Mouse (Mus musculus): ENCODE results near the gene Hadh.

The Hadh gene

DNA sequence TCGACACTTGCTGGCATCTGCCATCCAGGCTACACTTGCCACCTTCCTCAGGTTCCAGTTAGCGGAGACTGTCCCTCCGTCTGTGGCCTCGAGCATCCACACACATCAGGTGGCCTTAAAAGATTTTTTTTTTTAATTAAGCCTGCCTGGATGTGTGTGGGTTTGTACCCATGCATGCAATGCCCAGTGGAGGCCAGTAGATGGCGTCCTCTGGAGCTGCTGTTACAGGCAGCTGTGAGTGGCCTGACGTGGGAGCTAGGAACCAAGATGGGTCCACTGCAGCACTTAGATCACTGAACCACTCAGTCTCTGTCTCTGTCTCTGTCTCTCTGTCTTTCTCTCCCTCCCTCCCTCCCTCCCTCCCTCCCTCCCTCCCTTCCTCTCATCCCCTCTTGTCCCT lies 43.8 kb downstream of the Hadh start:
- no peak for DNase-seq (ENCODE audit: inconsistent age in 2 of 2, low spot score in 1 of 2)

GRCm38 (mm10) chr3:131218636-131219390 lies 53.1 kb downstream of the Hadh start:
- DNase-seq (ENCODE audit: inconsistent age in 2 of 2, low spot score in 1 of 2), result no peak

- DNase-seq (ENCODE audit: inconsistent age in 2 of 2, low spot score in 1 of 2), result peak; percentile 52 to 83
Observed at GRCm38 (mm10) chr3:131214841-131215240, 57.1 kb downstream of the Hadh start.

- DNase-seq (ENCODE audit: inconsistent age in 2 of 2, low spot score in 1 of 2), result no peak
Observed at GRCm38 (mm10) chr3:131214060-131214658, 57.7 kb downstream of the Hadh start.

GRCm38 (mm10) chr3:131212200-131212599 lies 59.7 kb downstream of the Hadh start:
- no peak for DNase-seq (ENCODE audit: inconsistent age in 2 of 2, low spot score in 1 of 2)

DNA sequence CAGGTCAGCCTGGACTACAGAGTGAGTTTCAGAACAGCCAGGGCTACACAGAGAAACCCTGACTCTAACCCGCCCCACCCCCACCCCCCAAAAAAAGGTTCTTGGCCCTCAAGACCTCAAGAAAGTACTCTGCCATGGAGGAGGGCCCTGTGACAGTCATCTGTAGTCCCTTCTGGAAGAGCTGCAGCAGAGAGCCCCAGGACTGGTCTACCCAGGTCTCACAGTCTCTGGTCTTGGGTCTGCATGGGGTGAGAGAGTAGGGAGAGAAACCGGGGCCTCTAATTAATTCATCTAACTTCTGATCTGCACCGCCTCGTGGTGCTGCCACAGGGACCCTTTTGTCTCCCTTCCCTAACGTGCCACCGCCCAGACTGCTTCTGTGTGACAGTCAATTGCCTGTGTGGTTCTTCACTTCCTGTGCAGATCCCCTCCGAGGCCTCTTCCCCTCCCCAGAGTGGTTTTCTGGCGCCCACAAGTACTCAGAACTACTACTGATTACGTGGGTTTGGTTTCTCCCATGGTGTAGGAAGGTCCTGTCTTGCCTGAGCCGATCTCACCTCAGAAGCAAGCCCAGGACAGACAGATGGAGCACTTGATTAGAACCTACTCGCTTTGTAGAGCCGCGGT lies 63.5 kb downstream of the Hadh start:
- no peak for DNase-seq (ENCODE audit: inconsistent age in 2 of 2, low spot score in 1 of 2)

- DNase-seq (ENCODE audit: inconsistent age in 2 of 2, low spot score in 1 of 2), result no peak
Observed at GRCm38 (mm10) chr3:131207846-131208245, 64.1 kb downstream of the Hadh start.

DNA sequence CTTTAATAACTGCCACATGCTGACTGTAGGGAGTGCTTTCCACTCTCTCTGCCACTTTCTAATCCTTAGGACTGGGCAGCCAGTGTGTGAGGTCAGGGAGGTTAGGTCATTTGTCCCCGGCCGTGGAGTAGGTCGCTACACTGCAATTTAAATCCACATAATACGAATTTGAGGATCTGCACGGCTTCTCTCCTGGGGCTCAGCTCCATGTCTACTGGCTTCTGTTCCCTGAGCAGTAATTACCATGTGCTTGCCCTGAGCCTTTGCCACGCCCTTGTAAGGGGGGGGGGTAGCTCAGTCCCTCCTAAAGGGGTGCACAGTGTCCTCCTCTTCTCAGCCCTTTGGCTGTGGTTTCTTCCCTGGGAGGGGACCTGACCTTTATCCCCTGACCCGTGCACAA lies 69.6 kb downstream of the Hadh start:
- no peak for DNase-seq (ENCODE audit: inconsistent age in 2 of 2, low spot score in 1 of 2)

DNA sequence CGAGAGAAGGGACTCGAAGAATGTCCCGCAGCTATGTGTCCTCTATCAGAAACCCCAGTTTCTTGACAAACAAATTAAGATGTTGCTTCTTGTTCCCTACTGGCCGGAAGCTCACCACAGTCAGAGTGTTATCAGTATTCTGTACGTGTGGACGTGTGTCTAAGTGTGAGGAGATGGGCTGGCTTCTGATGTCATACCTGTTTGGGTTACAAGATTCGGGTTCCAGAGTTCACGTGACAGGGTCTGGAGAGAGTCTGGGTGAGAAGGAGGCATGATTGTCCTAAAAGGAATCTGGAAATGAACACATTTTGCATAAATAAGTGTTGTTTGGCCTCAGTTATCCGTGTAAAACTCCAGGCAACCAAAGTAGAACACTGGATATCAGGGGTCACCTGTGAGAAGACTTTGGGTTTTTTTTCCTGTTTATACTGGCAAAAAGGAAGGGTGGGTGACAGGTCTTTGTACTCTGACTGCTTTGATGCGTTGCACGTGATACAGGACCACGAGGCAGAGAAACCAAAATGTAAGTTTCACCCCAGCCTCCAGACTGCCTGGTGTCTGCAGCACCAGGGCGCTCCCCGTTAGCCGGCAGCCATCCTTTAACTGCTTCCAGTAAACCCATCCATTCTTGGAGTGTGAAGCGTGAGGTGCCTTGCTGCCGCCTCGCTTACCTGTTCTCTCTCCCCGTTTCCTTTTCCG lies 72.2 kb downstream of the Hadh start:
- no peak for DNase-seq (ENCODE audit: inconsistent age in 2 of 2, low spot score in 1 of 2)

DNA sequence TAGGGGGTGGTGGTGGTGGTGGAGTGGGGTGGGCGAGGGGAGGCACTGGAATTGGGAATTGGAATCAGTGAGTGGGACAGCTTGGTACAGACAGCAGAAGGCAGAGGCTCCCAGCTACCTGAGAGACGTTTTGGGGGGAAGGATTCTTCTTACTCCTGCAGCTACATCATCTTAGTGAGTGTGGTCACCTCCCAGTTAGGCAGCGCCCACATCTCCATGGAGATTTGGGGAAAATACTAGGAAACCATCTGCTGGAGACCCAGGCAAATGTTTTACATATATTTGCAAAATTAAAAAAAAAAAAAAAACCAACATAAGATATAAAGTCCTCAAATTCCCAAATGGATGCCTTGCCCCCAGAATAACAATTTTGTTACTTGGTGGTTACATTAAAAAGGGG lies 72.9 kb downstream of the Hadh start:
- DNase-seq (ENCODE audit: inconsistent age in 2 of 2, low spot score in 1 of 2), result no peak

GRCm38 (mm10) chr3:131196507-131197019 lies 75.3 kb downstream of the Hadh start:
- no peak for DNase-seq (ENCODE audit: inconsistent age in 2 of 2, low spot score in 1 of 2)

DNA sequence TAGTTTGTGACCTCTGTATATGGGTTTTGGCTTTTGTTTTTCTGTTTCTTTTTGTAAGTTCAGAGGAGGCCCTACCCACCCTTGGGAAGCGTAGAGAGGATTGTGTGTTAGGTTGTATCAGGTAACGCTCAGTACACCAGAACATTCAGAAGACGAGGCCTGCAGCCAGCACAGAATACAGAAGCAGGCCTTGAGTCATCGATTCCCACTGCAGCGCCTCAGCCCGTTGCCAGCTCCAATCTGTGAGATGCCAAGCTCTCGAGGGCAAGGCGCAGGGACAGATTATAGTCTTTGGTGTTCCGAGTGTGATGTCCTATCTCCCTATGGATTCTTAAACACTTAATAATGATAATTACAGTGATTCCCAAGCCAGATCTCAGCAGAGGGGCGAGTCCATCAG lies 75.9 kb downstream of the Hadh start:
- no peak for DNase-seq (ENCODE audit: inconsistent age in 2 of 2, low spot score in 1 of 2)

DNA sequence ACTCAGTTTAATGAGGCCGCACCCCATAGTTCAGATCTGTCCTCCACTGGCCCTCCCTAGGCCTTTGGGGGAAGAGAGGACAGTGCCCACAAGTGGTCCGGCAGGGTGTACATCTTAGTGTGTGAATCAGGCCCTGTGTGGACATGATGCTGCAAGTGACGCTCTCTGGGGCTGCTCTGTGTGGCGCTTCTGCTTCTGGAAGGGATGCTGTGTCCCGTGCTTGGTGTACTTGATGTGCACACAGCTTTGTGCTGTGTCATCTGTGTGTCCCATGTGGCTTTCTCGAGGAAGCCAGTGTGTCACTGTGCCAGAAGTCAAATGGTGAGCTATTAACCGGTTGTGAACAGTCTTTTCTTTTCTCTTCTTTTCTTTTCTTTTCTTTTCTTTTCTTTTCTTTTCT lies 80.4 kb downstream of the Hadh start:
- no peak for DNase-seq (ENCODE audit: inconsistent age in 2 of 2, low spot score in 1 of 2)

DNA sequence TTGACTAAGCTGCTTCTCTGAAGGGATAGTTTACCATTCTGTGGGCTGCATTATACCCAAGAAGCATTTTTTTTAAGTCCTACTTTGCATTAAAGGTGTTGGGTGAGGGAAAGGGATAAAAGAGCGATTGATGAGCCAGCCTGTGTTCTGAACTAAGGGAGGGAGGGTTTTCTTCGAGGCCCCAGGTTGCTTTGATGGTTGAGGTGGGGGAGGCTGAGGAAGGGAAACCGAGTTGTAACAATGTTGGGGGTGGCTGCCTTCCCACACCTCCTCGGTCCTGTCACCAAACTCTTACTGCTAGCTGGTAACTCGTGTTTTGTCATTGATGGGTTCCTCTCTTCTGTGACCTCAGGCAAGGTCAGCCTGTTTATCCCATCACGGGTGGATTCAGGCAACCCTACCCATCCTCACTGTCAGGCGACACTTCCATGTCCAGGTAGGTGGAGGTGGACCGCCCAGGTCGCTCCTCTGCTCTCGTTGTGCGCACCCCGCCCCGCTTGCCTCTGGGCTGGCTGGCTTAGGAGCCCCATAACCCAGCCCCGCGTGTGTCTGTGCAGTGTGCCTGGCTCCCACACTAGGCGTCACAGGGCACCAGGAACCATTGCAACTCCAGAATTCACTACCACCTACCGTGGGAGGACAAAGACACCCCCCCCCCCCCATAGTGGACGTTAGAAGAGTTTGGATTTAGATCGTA lies 81.1 kb downstream of the Hadh start:
- no peak for DNase-seq (ENCODE audit: inconsistent age in 2 of 2, low spot score in 1 of 2)

- no peak for DNase-seq (ENCODE audit: inconsistent age in 2 of 2, low spot score in 1 of 2)
Observed at GRCm38 (mm10) chr3:131190239-131190638, 81.7 kb downstream of the Hadh start.

DNA sequence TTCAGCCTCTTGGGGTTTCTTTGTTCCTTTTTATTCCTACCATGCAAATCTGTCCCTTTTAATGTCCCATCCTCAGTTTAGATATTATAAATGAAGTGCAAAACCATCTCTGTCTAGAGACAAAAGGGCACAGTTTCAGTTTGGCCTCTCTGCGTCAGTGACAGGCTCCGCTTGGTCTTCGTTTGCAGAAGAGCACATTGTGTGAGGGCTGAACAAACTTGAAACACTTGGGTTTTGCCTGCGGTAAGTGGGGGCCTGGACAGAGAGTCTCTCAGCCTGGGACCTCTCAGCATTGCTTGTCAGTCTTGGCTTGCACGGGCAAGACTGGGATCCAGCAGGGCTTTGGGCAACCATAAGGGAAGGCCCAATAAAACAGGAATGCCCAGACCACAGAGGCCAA lies 85.7 kb downstream of the Hadh start:
- no peak for DNase-seq (ENCODE audit: inconsistent age in 2 of 2, low spot score in 1 of 2)
